Mouse (Mus musculus): ENCODE results near the gene Trpv4.

Gene Trpv4

GRCm38 (mm10) chr5:114658255-114658654 is at the start of gene Trpv4:
Gene Trpv4 (minus strand): TSS chr5:114658421.
- no peak for DNase-seq (ENCODE audit: low spot score in 2 of 2)

- peak; percentile 91 to 96 for DNase-seq (ENCODE audit: low spot score in 2 of 2)
Observed at GRCm38 (mm10) chr5:114707265-114708068, 49.2 kb upstream of the Trpv4 start, which contains the start of gene Tchp. Gene Tchp (plus strand): TSS chr5:114707760.

- no peak for DNase-seq (ENCODE audit: low spot score in 2 of 2)
Observed at GRCm38 (mm10) chr5:114702403-114703392, 44.5 kb upstream of the Trpv4 start.

- DNase-seq (ENCODE audit: low spot score in 2 of 2), result no peak
Observed at GRCm38 (mm10) chr5:114699015-114699414, 40.8 kb upstream of the Trpv4 start.

- peak; percentile 25 to 35 for DNase-seq (ENCODE audit: low spot score in 2 of 2)
Observed at GRCm38 (mm10) chr5:114698044-114698746, 40.0 kb upstream of the Trpv4 start.

GRCm38 (mm10) chr5:114696939-114697338 is 38.7 kb upstream of the Trpv4 start:
- DNase-seq (ENCODE audit: low spot score in 2 of 2), result no peak

- no peak for DNase-seq (ENCODE audit: low spot score in 2 of 2)
Observed at GRCm38 (mm10) chr5:114695775-114696174, 37.6 kb upstream of the Trpv4 start.

- peak; percentile 84 to 89 for DNase-seq (ENCODE audit: low spot score in 2 of 2)
Observed at GRCm38 (mm10) chr5:114690633-114691567, 32.7 kb upstream of the Trpv4 start, which contains the start of gene Gltp. Gene Gltp (minus strand): TSS chr5:114690984.

GRCm38 (mm10) chr5:114689700-114690366 is 31.6 kb upstream of the Trpv4 start:
- DNase-seq (ENCODE audit: low spot score in 2 of 2), result no peak

- DNase-seq (ENCODE audit: low spot score in 2 of 2), result no peak
Observed at GRCm38 (mm10) chr5:114688703-114689102, 30.5 kb upstream of the Trpv4 start.

GRCm38 (mm10) chr5:114687901-114688300 is 29.7 kb upstream of the Trpv4 start:
- no peak for DNase-seq (ENCODE audit: low spot score in 2 of 2)

- no peak for DNase-seq (ENCODE audit: low spot score in 2 of 2)
Observed at GRCm38 (mm10) chr5:114686726-114687210, 28.5 kb upstream of the Trpv4 start.

GRCm38 (mm10) chr5:114685986-114686385 is 27.8 kb upstream of the Trpv4 start:
- DNase-seq (ENCODE audit: low spot score in 2 of 2), result no peak

GRCm38 (mm10) chr5:114681717-114682116 is 23.5 kb upstream of the Trpv4 start:
- DNase-seq (ENCODE audit: low spot score in 2 of 2), result no peak

- no peak for DNase-seq (ENCODE audit: low spot score in 2 of 2)
Observed at GRCm38 (mm10) chr5:114680676-114681285, 22.6 kb upstream of the Trpv4 start.

GRCm38 (mm10) chr5:114679841-114680591 is 21.8 kb upstream of the Trpv4 start:
- DNase-seq (ENCODE audit: low spot score in 2 of 2), result no peak

GRCm38 (mm10) chr5:114674594-114674993 is 16.4 kb upstream of the Trpv4 start:
- DNase-seq (ENCODE audit: low spot score in 2 of 2), result no peak

- DNase-seq (ENCODE audit: low spot score in 2 of 2), result no peak
Observed at GRCm38 (mm10) chr5:114673114-114673513, 14.9 kb upstream of the Trpv4 start.

- DNase-seq (ENCODE audit: low spot score in 2 of 2), result no peak
Observed at GRCm38 (mm10) chr5:114669014-114669413, 10.8 kb upstream of the Trpv4 start.
